Mouse (Mus musculus) kidney, embryonic 16.5 days (tissue): ENCODE data around the gene Gm20388. TPM values are rescaled to one million over a fixed set of nuclear protein-coding genes. Genes with fewer than 3 reads are reported as not detected.

Experiments used
- ATAC-seq: fragments of 200-750 bp; cut with Nextera tagmentation; 2 replicates; pipeline ENCODE4 v1.8.0; 2017; ENCODE audit warnings: moderate TSS enrichment; ENCODE audit not compliant: low FRiP score, low TSS enrichment
- H3K27ac ChIP-seq: fragments of 300-500 bp; sonication (generic); 2 replicates; pipeline ENCODE4 v1.5.1; 2014; ENCODE audit warnings: low read length
- H3K27me3 ChIP-seq: fragments of 300-500 bp; sonication (generic); 2 replicates; pipeline ENCODE4 v1.6.1; 2014; ENCODE audit warnings: low read length, control low read depth, mixed read lengths; ENCODE audit not compliant: insufficient read depth
- H3K36me3 ChIP-seq: fragments of 300-500 bp; sonication (generic); 2 replicates; pipeline ENCODE4 v1.6.1; 2014; ENCODE audit warnings: low read length, control low read depth, mixed read lengths; ENCODE audit not compliant: insufficient read depth
- H3K4me1 ChIP-seq: fragments of 300-500 bp; sonication (generic); 2 replicates; pipeline ENCODE4 v1.6.1; 2014; ENCODE audit warnings: low read length, control low read depth, mixed read lengths; ENCODE audit not compliant: insufficient read depth
- H3K4me2 ChIP-seq: fragments of 300-500 bp; sonication (generic); replicated peaks from 2 replicates; pipeline ENCODE4 v1.6.1; 2014; ENCODE audit warnings: low read depth, low read length
- H3K4me3 ChIP-seq: fragments of 300-500 bp; sonication (generic); 2 replicates; pipeline ENCODE4 v1.5.1; 2014; ENCODE audit warnings: mild to moderate bottlenecking, low read length
- H3K9ac ChIP-seq: fragments of 300-500 bp; sonication (generic); replicated peaks from 2 replicates; pipeline ENCODE4 v1.6.1; 2014; ENCODE audit warnings: low read length
- H3K9me3 ChIP-seq: fragments of 300-500 bp; sonication (generic); 2 replicates; pipeline ENCODE4 v1.6.1; 2016; ENCODE audit warnings: low read length, control low read depth
- WGBS: fragments of 180-500 bp; shearing (Covaris S2); extraction: QIAGEN DNeasy Blood & Tissue Kit; methylation state at CpG from one replicate; pipeline ENCODE4 v1.1.7; 2014; 5-methylcytosine and 5-hydroxymethylcytosine counted together
- polyA plus RNA-seq: library from polyadenylated mRNA; unstranded; fragments of >200 nt; fragmentation: Nextera tagmentation; extraction: Ambion mirVana; gene quantifications from 2 replicates; pipeline ENCODE4 v1.2.1, GENCODE M21; 2015

Gene Gm20388
- polyA plus RNA-seq, 1 experiment from 2014 or later = 7.7 TPM

DNA sequence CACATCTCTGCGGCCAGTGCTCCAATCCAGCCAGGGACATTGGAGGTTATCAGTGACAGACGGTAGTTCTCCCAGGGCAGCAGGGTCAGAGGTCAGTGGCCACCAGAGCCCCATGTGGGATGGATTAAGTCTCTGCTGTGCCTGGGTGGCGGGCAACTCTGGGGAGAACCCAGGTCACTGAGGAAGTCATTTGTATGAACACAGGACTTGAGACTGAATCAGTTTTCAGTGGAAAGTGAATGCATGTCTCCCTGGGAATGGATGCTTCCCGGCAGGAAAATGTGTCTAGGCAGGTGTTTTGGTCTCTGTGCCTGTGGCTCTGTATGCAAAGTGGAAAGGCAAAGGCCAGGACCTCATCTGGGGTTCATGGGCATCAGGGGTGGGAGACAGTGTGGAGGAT is 922.6 kb downstream of the Gm20388 start:
- Histone ChIP-seq H3K4me1 (peaks cover 9% of the 10 kb centered on the region), H3K36me3 (no peaks in the 10 kb centered on the region), H3K27ac (no peak overlapping the region), H3K27me3 (peaks cover 37% of the 10 kb centered on the region), H3K4me3 (no peak overlapping the region), H3K9ac (no peak overlapping the region), H3K9me3 (no peaks in the 10 kb centered on the region), H3K4me2 (no peak overlapping the region)
- WGBS = 43% methylated on average over 4 of the region's 4 CpGs
- ATAC-seq = no peak

DNA sequence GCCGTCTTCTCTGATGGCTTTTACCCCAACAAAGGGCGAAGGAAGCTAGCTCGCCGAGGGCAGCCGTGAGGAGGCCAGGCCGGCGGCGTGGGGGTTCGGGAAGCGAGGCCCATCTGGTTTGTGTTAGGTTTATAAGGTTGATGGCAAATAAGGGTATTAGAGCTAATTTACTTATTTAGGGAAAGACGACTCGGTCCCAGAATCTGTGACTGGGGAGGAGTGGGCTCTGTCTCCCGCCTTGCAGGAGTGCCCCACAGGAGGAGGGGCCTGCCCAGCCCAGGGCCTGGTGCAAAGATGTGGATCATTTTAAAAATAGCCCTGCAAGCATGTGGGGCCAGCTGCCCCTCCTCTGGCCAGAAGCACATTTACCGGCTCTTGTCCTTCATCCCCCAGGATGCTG is 928.4 kb downstream of the Gm20388 start:
- Histone ChIP-seq H3K9me3 (no peaks in the 10 kb centered on the region), H3K4me1 (no peaks in the 10 kb centered on the region), H3K4me3 (no peak overlapping the region), H3K36me3 (no peaks in the 10 kb centered on the region), H3K4me2 (no peak overlapping the region), H3K27me3 (peaks cover 26% of the 10 kb centered on the region), H3K9ac (no peak overlapping the region), H3K27ac (no peak overlapping the region)
- ATAC-seq = no peak
- 63% methylated on average over 14 of the region's 14 CpGs for WGBS

DNA sequence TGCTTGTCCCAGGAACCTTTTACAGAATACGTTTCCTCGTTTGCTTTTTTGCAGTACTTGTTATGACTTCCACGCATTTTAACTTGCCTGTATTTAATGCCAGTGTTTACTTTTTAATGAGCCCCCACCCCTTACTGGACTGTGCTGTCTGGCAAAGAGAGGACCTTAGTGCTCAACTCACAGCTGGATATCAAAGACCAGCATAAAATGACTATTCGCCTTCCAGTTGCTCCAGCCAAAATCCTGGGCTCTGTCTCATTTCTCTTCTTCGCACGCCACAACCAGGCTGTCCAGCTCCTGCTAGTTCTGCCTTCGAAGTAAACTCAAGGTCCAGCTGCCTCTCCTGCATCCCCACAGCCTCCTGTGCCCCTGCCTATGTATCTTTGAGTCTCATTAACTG is 932.4 kb downstream of the Gm20388 start:
- Histone ChIP-seq H3K9ac (no peak overlapping the region), H3K4me3 (no peak overlapping the region), H3K27me3 (peaks cover 9% of the 10 kb centered on the region; the same call in 1 of the 2 replicates), H3K4me2 (no peak overlapping the region), H3K27ac (no peak overlapping the region), H3K4me1 (peaks cover 9% of the 10 kb centered on the region), H3K9me3 (no peaks in the 10 kb centered on the region), H3K36me3 (no peaks in the 10 kb centered on the region)
- WGBS = 69% methylated on average over 7 of the region's 7 CpGs
- no peak for ATAC-seq

DNA sequence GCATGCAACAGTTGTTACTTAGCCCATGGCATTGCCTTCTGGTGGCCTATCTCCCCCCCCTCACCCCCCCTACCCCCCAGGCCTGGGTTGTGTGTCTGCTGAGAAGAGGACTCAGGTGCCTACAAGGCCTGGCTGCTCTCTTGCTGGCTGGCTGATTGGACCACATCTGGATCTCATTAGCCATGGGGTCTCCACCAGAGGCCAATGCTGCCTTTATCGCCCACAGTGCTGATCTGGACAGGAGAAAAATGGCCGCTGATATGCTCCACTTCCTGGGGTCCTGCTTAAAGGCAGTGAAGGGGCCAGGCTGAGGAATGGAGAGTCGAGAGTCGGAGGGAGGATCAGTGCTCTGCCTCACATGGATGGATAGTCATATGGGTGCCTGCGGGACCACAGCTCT is 935.4 kb downstream of the Gm20388 start:
- Histone ChIP-seq H3K36me3 (no peaks in the 10 kb centered on the region), H3K27me3 (0 out of 2 replicates have a peak, but pooled peaks cover 13% of the 10 kb centered on the region), H3K4me2 (no peak overlapping the region), H3K9ac (no peak overlapping the region), H3K9me3 (no peaks in the 10 kb centered on the region), H3K4me3 (no peak overlapping the region), H3K27ac (no peak overlapping the region), H3K4me1 (peaks cover 12% of the 10 kb centered on the region)
- WGBS = 48% methylated on average over 5 of the region's 5 CpGs
- no peak for ATAC-seq

DNA sequence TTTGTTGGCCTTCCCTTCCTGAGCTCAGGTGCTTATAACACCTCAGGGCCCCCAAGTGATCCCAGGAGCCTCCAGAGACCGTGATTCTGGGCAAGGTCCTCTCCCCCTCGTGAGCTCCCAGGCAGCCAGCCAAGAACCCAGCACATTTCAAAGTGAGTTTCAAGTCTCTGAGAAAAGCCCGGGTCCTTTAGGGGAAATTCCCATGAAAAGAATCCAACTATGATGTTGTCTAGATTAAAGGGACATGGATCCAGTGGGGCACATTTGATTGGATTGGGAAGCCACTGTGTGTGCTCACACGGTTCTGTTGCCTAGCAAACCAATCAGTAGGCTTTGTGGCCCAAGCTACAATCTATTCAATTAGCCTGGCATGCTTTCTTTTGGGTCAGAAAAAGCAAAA is 936.6 kb downstream of the Gm20388 start:
- Histone ChIP-seq H3K9ac (no peak overlapping the region), H3K27me3 (peaks cover 17% of the 10 kb centered on the region; the same call in 1 of the 2 replicates), H3K4me1 (peaks cover 12% of the 10 kb centered on the region), H3K9me3 (no peaks in the 10 kb centered on the region), H3K36me3 (no peaks in the 10 kb centered on the region), H3K4me2 (no peak overlapping the region), H3K27ac (no peak overlapping the region), H3K4me3 (no peak overlapping the region)
- ATAC-seq = no peak
- WGBS = 7% methylated on average over 4 of the region's 4 CpGs

DNA sequence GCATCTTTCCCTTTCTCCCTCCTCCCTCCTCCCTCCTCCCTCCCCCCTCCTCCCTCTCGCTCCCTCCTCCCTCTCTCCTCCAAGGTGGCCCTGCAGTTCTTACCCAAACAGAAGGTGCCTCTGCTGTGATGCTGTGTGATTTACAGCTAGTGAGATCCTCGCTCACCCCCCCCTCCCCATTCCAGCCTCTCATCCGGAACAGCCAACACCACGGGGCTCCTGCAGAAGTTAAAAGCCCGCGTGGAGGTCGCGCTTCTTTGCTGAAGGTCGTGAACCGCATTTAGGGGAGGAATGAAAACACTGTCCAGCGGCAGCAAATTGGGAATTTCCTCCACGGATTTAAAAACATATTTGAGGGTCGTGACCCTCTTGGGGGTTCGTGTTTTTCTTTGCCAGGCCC is 937.1 kb downstream of the Gm20388 start:
- Histone ChIP-seq H3K4me2 (peak overlapping the region; percentile 22; the same call in 1 of the 2 replicates), H3K27me3 (peaks cover 17% of the 10 kb centered on the region; the same call in 1 of the 2 replicates), H3K4me3 (no peak overlapping the region), H3K27ac (no peak overlapping the region), H3K4me1 (peaks cover 12% of the 10 kb centered on the region), H3K9ac (no peak overlapping the region), H3K36me3 (no peaks in the 10 kb centered on the region), H3K9me3 (no peaks in the 10 kb centered on the region)
- 3% methylated on average over 13 of the region's 14 CpGs for WGBS
- ATAC-seq = no peak

DNA sequence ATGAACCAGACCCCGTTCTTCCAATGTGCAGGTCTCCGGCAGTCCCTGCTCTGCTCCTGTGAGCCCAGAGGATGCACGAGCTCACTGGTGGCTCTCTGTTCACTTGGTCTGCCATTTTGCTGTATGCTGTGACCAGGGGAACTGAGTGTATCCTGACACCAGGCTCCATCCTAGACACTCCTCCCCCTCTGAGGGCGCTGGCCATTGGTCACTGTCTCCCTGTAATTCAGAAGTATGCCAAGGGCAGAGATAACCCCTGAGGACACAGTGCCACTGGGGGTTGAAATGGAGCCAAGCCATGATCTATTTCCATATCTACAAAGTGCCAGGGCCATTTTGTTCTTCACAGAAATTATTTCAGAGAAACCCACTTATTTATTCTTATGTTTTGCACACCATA is 937.8 kb downstream of the Gm20388 start:
- H3K4me1 ChIP-seq = peaks cover 12% of the 10 kb centered on the region
- H3K27me3 ChIP-seq = peaks cover 17% of the 10 kb centered on the region; the same call in 1 of the 2 replicates
- 35% methylated on average over 4 of the region's 4 CpGs for WGBS
- no peak overlapping the region for H3K4me2 ChIP-seq
- no peak overlapping the region for H3K9ac ChIP-seq
- no peak overlapping the region for H3K27ac ChIP-seq
- H3K36me3 ChIP-seq = no peaks in the 10 kb centered on the region
- H3K9me3 ChIP-seq = no peaks in the 10 kb centered on the region
- ATAC-seq = 0 out of 2 replicates have a peak, but pooled peaks have one; percentile 39
- no peak overlapping the region for H3K4me3 ChIP-seq

DNA sequence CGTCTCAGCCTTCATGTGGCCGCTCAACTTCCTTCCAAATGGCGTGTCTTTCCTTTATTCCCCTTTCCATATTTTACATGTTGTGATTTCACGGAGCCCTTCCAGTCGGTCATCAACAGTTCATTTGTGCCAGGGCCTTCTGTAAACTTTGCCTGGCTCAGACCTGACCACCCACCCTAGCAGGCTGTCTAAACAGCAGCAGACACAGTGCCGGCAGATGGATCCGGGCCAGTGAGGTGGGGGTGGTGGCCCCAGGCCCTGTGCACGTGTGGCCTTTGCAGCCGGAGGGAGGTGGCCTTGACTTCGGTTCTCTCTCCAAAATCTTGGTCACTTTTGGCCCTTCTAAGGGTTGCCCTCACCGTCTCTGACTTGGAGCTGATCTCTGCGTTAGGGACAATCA is 940.8 kb downstream of the Gm20388 start:
- H3K9ac ChIP-seq = no peak overlapping the region
- H3K9me3 ChIP-seq = no peaks in the 10 kb centered on the region
- no peak overlapping the region for H3K4me3 ChIP-seq
- no peak overlapping the region for H3K27ac ChIP-seq
- no peaks in the 10 kb centered on the region for H3K36me3 ChIP-seq
- peaks cover 20% of the 10 kb centered on the region for H3K27me3 ChIP-seq
- H3K4me1 ChIP-seq = peaks cover 12% of the 10 kb centered on the region
- ATAC-seq = no peak
- 87% methylated on average over 12 of the region's 12 CpGs for WGBS
- no peak overlapping the region for H3K4me2 ChIP-seq

DNA sequence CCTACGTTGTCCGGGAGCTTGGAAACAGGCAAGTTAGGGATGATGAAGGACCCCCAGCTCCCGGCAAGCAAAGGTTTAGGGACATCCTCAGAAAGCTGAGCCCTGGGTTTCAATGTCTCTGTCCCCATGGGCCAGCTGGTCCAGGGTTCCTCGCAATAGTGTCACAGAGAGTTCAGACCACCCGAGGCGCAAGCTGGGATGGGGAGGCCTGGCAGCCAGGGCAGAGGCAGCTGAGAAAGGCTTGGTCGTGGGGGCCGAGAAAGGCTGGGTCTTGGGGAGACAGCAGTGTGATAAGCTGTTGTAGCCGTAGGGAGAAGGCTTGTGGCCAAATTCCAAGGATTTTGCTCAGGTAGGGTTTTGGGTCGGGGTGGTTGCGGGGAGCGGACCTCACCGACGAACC is 949.2 kb downstream of the Gm20388 start:
- Histone ChIP-seq H3K36me3 (no peaks in the 10 kb centered on the region), H3K27ac (no peak overlapping the region), H3K4me1 (no peaks in the 10 kb centered on the region), H3K4me2 (no peak overlapping the region), H3K4me3 (no peak overlapping the region), H3K9me3 (no peaks in the 10 kb centered on the region), H3K27me3 (peaks cover 3% of the 10 kb centered on the region; the same call in 1 of the 2 replicates), H3K9ac (no peak overlapping the region)
- no peak; the same call in 1 of the 2 replicates for ATAC-seq
- WGBS = 76% methylated on average over 14 of the region's 14 CpGs

DNA sequence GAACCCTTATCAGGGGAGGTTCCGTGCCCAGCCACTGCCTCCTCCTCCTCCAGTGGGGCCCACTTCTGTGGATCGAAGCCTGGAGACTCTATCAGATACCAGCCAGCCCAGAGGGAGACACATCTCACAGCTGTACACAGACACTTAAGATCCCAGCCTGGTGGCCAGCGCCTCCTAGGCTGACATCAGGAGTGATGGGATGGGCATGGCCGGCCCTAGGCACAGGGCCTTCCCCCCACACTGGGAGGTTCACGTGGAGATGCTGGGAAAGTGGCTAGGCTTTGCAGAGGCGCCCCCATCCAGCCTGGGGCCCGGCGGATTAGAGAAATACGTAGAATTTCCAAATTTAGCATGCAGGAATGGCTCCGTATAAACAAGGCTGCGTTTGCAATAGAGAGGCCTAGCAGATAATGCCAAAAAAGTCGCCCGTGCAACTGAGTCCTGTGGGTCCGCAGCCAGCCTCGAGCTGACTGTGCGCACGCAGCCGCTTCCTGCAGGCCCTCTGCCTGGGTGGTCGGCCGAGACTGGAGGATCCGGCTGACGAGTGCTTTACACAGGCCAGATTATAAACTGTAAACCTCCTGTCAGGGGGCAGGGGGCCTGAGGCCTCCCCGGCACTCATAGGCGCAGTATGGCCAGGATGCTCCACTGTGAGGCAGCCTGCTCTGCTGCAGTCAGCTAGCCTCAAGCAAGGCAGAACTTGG is 949.9 kb downstream of the Gm20388 start:
- H3K4me2 ChIP-seq = no peak overlapping the region
- ATAC-seq = peak; percentile 69; the same call in 1 of the 2 replicates
- WGBS = 54% methylated on average over 24 of the region's 24 CpGs

More for the DNA sequence above, 949.9 kb downstream of the Gm20388 start:
- no peak overlapping the region; the same call in 1 of the 2 replicates for H3K27ac ChIP-seq
- H3K9ac ChIP-seq = no peak overlapping the region
- H3K4me3 ChIP-seq = no peak overlapping the region
- no peaks in the 10 kb centered on the region for H3K4me1 ChIP-seq
- H3K9me3 ChIP-seq = no peaks in the 10 kb centered on the region
- H3K27me3 ChIP-seq = 0 out of 2 replicates have a peak, but pooled peaks cover under 1% of the 10 kb centered on the region
- H3K36me3 ChIP-seq = no peaks in the 10 kb centered on the region
